Mouse (Mus musculus): ENCODE results near the gene Tia1. TPM values are rescaled to one million over a fixed set of nuclear protein-coding genes. Genes with fewer than 3 reads are reported as not detected.
A peak's percentile ranks its signal among the peaks of the same experiment; 100 is the strongest.

Tia1 gene
- polyA plus RNA-seq, 1 experiment from 2014 or later = 236 TPM

GRCm38 (mm10) chr6:86463079-86463478 is 59.1 kb downstream of the Tia1 start:
- Histone ChIP-seq H3K27ac (ENCODE audit: low read depth, low read length) (no peak overlapping the region), H3K36me3 (ENCODE audit: control insufficient read depth, insufficient read depth, low read length) (peaks cover 18% of the 10 kb centered on the region), H3K27me3 (ENCODE audit: control insufficient read depth, insufficient read depth, low read length) (no peaks in the 10 kb centered on the region), H3K4me1 (ENCODE audit: control insufficient read depth, insufficient read depth, low read length) (no peaks in the 10 kb centered on the region), H3K4me3 (ENCODE audit: low read length) (no peak overlapping the region), H3K9me3 (ENCODE audit: control insufficient read depth, low read length) (no peaks in the 10 kb centered on the region), H3K9ac (ENCODE audit: low read depth, low read length) (no peak overlapping the region), H3K4me2 (replicated peaks; ENCODE audit: low read depth, low read length) (no peak overlapping the region)
- ATAC-seq (ENCODE audit: low FRiP score, low TSS enrichment) = no peak
- 88% methylated on average over 3 of the region's 3 CpGs for WGBS

DNA sequence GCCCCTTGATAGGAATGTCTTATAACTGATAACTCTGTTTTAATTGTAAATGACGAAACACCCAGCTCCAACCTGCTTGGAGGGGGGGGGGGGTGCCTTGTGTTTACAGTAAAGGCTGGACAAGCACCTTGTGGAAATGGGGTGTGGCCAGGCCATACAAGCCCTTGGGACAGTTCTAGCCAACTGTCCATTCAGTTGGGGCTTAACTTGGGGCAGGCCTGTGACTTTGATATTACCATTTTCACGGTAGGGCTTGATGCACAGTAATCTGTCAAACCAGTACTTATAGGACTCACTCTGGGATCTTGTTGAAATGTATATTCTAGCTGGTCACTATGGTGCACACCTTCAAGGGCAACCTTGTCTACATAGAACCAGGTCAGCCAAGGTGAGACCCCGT is 67.3 kb downstream of the Tia1 start:
- peak overlapping the region; percentile 65; the same call in 1 of the 2 replicates for H3K9ac ChIP-seq (ENCODE audit: low read depth, low read length)
- H3K4me1 ChIP-seq (ENCODE audit: control insufficient read depth, insufficient read depth, low read length) = peaks cover 11% of the 10 kb centered on the region; the same call in 1 of the 2 replicates
- H3K9me3 ChIP-seq (ENCODE audit: control insufficient read depth, low read length) = no peaks in the 10 kb centered on the region
- H3K4me3 ChIP-seq (ENCODE audit: low read length) = no peak overlapping the region; the same call in 1 of the 2 replicates
- H3K27me3 ChIP-seq (ENCODE audit: control insufficient read depth, insufficient read depth, low read length) = no peaks in the 10 kb centered on the region
- peak overlapping the region; percentile 68 for H3K4me2 ChIP-seq (replicated peaks; ENCODE audit: low read depth, low read length)
- H3K36me3 ChIP-seq (ENCODE audit: control insufficient read depth, insufficient read depth, low read length) = no peaks in the 10 kb centered on the region; the same call in 1 of the 2 replicates
- peak overlapping the region; percentile 91; the same call in 1 of the 2 replicates for H3K27ac ChIP-seq (ENCODE audit: low read depth, low read length)
- WGBS = 88% methylated on average over 3 of the region's 3 CpGs
- no peak for ATAC-seq (ENCODE audit: low FRiP score, low TSS enrichment)

DNA sequence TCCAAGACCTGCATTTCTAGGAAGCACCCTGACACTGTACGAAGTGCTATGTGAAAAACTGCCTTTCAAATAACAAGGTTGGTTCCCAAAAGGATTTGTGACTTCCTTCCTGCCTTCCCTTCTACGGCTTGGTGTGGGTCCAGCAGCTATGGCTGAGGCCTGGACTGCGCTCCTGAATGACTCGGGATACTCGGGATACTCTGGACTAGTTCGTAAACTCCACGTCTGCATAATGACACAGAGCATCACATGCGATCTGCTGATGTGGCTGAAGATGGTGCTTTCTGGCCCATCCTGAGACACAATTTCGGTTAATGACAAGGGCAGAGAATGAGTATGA is 67.7 kb downstream of the Tia1 start:
- H3K9ac ChIP-seq (ENCODE audit: low read depth, low read length) = peak overlapping the region; percentile 65
- peak overlapping the region; percentile 91 for H3K27ac ChIP-seq (ENCODE audit: low read depth, low read length)
- peaks cover 11% of the 10 kb centered on the region; the same call in 1 of the 2 replicates for H3K4me1 ChIP-seq (ENCODE audit: control insufficient read depth, insufficient read depth, low read length)
- H3K4me2 ChIP-seq (replicated peaks; ENCODE audit: low read depth, low read length) = peak overlapping the region; percentile 68
- WGBS = 23% methylated on average over 9 of the region's 9 CpGs
- no peaks in the 10 kb centered on the region; the same call in 1 of the 2 replicates for H3K36me3 ChIP-seq (ENCODE audit: control insufficient read depth, insufficient read depth, low read length)
- H3K27me3 ChIP-seq (ENCODE audit: control insufficient read depth, insufficient read depth, low read length) = no peaks in the 10 kb centered on the region
- ATAC-seq (ENCODE audit: low FRiP score, low TSS enrichment) = peak; percentile 37; the same call in 1 of the 2 replicates
- no peaks in the 10 kb centered on the region for H3K9me3 ChIP-seq (ENCODE audit: control insufficient read depth, low read length)
- H3K4me3 ChIP-seq (ENCODE audit: low read length) = peak overlapping the region; percentile 36

DNA sequence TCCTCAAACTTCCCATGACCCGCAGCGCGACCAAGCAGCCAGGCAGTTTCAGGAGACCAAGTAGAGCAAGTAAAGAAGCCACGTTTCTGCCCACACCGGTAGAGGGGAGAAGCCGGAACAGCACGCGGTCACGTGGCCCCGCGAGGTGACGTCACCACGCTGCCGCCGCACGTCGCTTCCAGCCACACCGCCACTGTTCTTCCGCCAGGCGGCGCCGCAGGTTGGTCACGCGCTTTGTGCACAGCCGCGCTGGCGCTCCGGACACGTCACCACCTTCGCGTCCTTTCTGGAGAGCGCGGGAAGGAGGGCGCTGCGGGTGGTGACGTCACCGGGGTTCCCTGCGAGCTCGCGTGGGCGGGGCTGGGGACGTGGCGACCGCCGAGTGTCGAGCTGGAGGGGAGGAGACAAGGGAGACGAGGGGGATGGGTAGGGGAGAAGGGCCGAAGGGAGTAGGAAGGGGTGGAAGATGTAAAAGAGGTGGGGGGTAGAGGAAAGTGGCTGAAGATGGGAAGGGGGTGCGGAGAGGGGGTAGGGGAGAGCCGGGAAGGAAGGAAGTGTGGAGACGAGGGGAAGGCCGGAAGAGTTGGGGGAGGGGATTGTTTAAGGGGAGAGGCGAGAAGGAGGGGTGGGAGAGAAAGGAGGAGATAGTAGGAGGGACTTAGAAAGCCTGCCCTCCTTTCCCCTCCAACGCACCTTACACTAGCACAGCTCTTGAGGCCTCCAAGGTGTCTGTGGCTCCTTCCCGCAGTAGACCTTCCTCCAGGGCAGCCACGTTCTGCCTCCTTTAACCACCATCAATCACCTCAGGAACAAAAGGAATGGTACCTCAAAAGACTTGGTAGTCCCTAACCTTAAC is 68.3 kb downstream of the Tia1 start:
- H3K9me3 ChIP-seq (ENCODE audit: control insufficient read depth, low read length) = no peaks in the 10 kb centered on the region
- peak; percentile 93 for ATAC-seq (ENCODE audit: low FRiP score, low TSS enrichment)
- under 1% methylated on average over 56 of the region's 56 CpGs for WGBS
- peak overlapping the region; percentile 36 for H3K4me3 ChIP-seq (ENCODE audit: low read length)
- H3K27ac ChIP-seq (ENCODE audit: low read depth, low read length) = peak overlapping the region; percentile 91
- H3K4me2 ChIP-seq (replicated peaks; ENCODE audit: low read depth, low read length) = peak overlapping the region; percentile 68
- no peaks in the 10 kb centered on the region for H3K27me3 ChIP-seq (ENCODE audit: control insufficient read depth, insufficient read depth, low read length)
- H3K4me1 ChIP-seq (ENCODE audit: control insufficient read depth, insufficient read depth, low read length) = peaks cover 11% of the 10 kb centered on the region; the same call in 1 of the 2 replicates
- peak overlapping the region; percentile 65 for H3K9ac ChIP-seq (ENCODE audit: low read depth, low read length)
- H3K36me3 ChIP-seq (ENCODE audit: control insufficient read depth, insufficient read depth, low read length) = no peaks in the 10 kb centered on the region; the same call in 1 of the 2 replicates

DNA sequence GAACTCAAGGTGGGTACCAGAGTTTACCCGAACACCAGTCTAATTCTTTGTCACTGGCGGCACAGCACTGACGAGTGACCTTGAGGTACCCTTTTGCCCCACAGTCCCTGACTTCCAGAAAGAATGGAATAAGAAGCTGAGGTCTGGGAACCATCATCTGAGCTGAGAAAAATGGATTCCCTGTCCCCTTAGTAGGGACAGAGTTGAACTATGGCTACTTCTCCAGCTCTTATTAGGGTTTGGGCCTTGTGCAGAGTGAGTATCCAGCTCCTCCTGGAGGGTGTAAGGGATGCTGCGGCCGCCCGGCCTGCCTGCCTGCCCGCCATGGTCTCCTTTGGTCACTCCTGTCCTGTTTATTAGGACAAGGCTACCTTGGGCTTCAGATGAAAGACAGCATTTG is 69.1 kb downstream of the Tia1 start:
- peak overlapping the region; percentile 36 for H3K4me3 ChIP-seq (ENCODE audit: low read length)
- ATAC-seq (ENCODE audit: low FRiP score, low TSS enrichment) = peak; percentile 3; the same call in 1 of the 2 replicates
- WGBS = 68% methylated on average over 7 of the region's 7 CpGs
- H3K27me3 ChIP-seq (ENCODE audit: control insufficient read depth, insufficient read depth, low read length) = no peaks in the 10 kb centered on the region
- peak overlapping the region; percentile 50 for H3K4me2 ChIP-seq (replicated peaks; ENCODE audit: low read depth, low read length)
- H3K27ac ChIP-seq (ENCODE audit: low read depth, low read length) = peak overlapping the region; percentile 89
- H3K9me3 ChIP-seq (ENCODE audit: control insufficient read depth, low read length) = no peaks in the 10 kb centered on the region
- H3K36me3 ChIP-seq (ENCODE audit: control insufficient read depth, insufficient read depth, low read length) = no peaks in the 10 kb centered on the region; the same call in 1 of the 2 replicates
- H3K9ac ChIP-seq (ENCODE audit: low read depth, low read length) = peak overlapping the region; percentile 65
- peaks cover 11% of the 10 kb centered on the region; the same call in 1 of the 2 replicates for H3K4me1 ChIP-seq (ENCODE audit: control insufficient read depth, insufficient read depth, low read length)

GRCm38 (mm10) chr6:86474072-86474471 is 70.1 kb downstream of the Tia1 start:
- 97% methylated on average over 5 of the region's 5 CpGs for WGBS
- H3K4me2 ChIP-seq (replicated peaks; ENCODE audit: low read depth, low read length) = no peak overlapping the region
- ATAC-seq (ENCODE audit: low FRiP score, low TSS enrichment) = no peak
- no peak overlapping the region for H3K4me3 ChIP-seq (ENCODE audit: low read length)
- H3K27me3 ChIP-seq (ENCODE audit: control insufficient read depth, insufficient read depth, low read length) = no peaks in the 10 kb centered on the region
- no peaks in the 10 kb centered on the region for H3K36me3 ChIP-seq (ENCODE audit: control insufficient read depth, insufficient read depth, low read length)
- no peak overlapping the region for H3K27ac ChIP-seq (ENCODE audit: low read depth, low read length)
- no peak overlapping the region for H3K9ac ChIP-seq (ENCODE audit: low read depth, low read length)
- peaks cover 17% of the 10 kb centered on the region for H3K4me1 ChIP-seq (ENCODE audit: control insufficient read depth, insufficient read depth, low read length)
- H3K9me3 ChIP-seq (ENCODE audit: control insufficient read depth, low read length) = no peaks in the 10 kb centered on the region

DNA sequence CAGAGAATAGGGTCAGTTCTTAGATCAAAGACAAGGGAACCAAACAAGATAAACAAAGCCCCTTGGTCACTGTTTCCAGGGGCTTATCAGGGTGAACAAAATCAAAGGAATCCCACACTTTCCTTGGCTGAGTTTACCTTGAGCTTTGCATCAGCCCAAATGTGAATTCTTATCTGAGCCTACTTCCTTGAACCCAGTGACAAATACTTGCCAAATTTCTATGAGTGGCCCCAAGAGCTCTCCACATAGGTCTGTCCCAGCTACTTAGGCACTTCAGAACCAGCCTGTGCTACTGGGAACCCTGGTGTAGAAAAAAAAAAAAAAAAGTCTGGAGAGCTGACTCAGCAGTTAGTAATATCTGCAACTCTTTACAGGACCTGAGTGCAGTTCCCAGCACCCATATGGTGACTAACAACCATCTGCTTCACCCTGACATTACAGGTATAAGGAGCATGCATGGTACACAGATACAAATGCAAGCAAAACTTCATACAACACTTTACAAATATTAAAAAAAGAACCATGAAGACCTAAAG is 70.7 kb downstream of the Tia1 start:
- no peak for ATAC-seq (ENCODE audit: low FRiP score, low TSS enrichment)
- Histone ChIP-seq H3K9me3 (ENCODE audit: control insufficient read depth, low read length) (no peaks in the 10 kb centered on the region), H3K4me1 (ENCODE audit: control insufficient read depth, insufficient read depth, low read length) (peaks cover 23% of the 10 kb centered on the region), H3K27ac (ENCODE audit: low read depth, low read length) (peak overlapping the region; percentile 57; the same call in 1 of the 2 replicates), H3K9ac (ENCODE audit: low read depth, low read length) (no peak overlapping the region), H3K4me2 (replicated peaks; ENCODE audit: low read depth, low read length) (no peak overlapping the region), H3K27me3 (ENCODE audit: control insufficient read depth, insufficient read depth, low read length) (no peaks in the 10 kb centered on the region), H3K4me3 (ENCODE audit: low read length) (no peak overlapping the region), H3K36me3 (ENCODE audit: control insufficient read depth, insufficient read depth, low read length) (no peaks in the 10 kb centered on the region)

DNA sequence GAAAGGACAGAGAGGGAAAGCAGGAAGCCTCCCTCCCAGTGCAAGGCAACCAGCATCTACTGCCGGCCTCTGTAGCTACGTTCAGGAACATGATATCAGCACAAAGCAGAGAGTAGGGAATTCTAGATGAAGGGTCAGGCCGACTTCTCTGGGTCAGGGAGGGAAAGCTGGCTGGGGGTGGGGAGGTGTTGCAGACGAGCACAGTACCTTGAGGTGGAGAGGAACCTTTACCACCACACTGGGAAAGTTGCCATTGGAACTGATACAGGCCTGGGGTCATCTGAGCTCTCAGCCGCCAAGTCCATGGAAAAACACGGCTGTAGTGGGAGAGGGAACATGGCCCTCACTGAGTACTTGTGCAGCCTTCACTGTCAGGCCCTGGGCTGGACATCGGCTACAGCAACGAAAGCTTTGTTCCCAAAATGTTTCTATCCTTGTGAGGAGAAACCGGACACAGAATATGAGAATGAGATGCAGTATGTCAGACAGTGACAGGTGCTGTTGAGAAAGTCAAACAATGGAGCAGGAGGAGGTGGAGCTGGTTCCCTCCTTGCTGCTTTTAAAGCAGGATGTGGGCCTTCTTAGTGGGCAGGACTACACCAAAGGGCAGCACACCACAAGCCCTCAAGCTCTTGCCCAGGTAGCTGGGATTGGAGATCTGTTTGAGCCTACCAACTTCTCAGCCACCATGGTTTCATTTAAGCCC is 71.6 kb downstream of the Tia1 start:
- WGBS = 39% methylated on average over 9 of the region's 9 CpGs
- peak overlapping the region; percentile 57 for H3K27ac ChIP-seq (ENCODE audit: low read depth, low read length)

More for the DNA sequence above, 71.6 kb downstream of the Tia1 start:
- H3K36me3 ChIP-seq (ENCODE audit: control insufficient read depth, insufficient read depth, low read length) = no peaks in the 10 kb centered on the region
- H3K9ac ChIP-seq (ENCODE audit: low read depth, low read length) = no peak overlapping the region
- no peaks in the 10 kb centered on the region for H3K9me3 ChIP-seq (ENCODE audit: control insufficient read depth, low read length)
- H3K27me3 ChIP-seq (ENCODE audit: control insufficient read depth, insufficient read depth, low read length) = no peaks in the 10 kb centered on the region
- H3K4me1 ChIP-seq (ENCODE audit: control insufficient read depth, insufficient read depth, low read length) = peaks cover 30% of the 10 kb centered on the region
- no peak overlapping the region for H3K4me2 ChIP-seq (replicated peaks; ENCODE audit: low read depth, low read length)
- H3K4me3 ChIP-seq (ENCODE audit: low read length) = no peak overlapping the region
- no peak for ATAC-seq (ENCODE audit: low FRiP score, low TSS enrichment)
